Mouse (Mus musculus): ENCODE measurements around the gene Cryz. TPM values are rescaled to one million over a fixed set of nuclear protein-coding genes. Genes with fewer than 3 reads are reported as not detected.

The Cryz gene
- total RNA-seq (2021): 10 to 100 TPM; 10.7 to 11.4 TPM
- long read RNA-seq, experiment 1, transcript Cryz-208 (9 exons, 2,505 nt): major isoform, 8 of 12 reads
- long read RNA-seq, experiment 1, partial matches to known transcripts: 1 of 12 reads
- long read RNA-seq, experiment 1, other reads (novel, unspliced or antisense): 3 of 12 reads
- long read RNA-seq, experiment 2, transcript Cryz-208 (9 exons, 2,505 nt): major isoform, 7 of 10 reads
- long read RNA-seq, experiment 2, partial matches to known transcripts: 0 of 10 reads
- long read RNA-seq, experiment 2, other reads (novel, unspliced or antisense): 3 of 10 reads

DNA sequence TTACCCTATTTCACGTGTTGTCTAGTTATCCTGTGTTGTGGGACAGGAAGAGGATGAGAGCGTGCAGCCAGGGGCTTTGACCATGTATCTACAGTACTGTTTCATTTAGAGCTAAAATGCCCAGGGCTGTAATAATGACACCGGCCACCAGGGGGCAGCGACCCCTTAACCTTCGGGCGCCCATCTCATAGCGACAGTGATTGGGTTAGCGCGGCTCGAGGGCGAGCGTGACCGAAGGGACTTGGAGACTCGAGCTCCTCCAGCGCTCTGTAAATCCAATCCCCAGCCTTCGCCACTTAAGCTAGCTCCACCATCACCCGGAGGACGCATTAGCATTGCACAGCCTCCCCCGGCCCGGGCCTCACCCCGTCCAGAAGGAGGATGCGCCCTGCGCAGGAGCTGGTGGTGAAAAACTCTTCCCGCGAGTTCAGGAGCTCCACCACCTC, at the start of gene Cryz:
Cryz (plus strand) TSS at position 224 of the 446 bp plus-strand sequence.
- peak; percentile 92 for DNase-seq

GRCm38 (mm10) chr3:154547549-154548426, 48.7 kb upstream of the Cryz start:
- no peak for DNase-seq

DNA sequence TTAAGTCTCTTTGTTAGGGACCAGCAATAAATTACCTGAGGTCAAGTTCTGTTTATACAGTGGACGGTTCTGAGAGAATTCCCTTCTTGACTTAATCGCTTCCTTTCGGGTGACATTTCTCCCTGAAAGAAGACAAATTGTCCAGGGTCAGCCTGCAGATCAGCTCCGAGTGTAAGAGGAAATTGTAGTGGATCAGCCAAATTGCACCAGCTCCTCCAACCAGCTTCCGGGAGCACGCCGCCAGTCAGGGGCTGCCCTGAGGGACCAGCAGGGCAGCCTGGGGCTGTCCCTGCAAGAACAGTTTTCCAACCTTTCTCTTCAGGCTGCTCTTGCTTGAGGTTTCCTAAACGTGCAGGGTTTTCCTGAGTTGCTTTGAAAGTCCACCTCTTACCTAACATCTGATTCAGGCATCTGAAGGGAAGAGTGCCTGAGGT, 47.6 kb upstream of the Cryz start:
- no peak for DNase-seq

- DNase-seq: no peak
These were observed 46.0 kb upstream of the Cryz start for GRCm38 (mm10) chr3:154550326-154551034.

DNA sequence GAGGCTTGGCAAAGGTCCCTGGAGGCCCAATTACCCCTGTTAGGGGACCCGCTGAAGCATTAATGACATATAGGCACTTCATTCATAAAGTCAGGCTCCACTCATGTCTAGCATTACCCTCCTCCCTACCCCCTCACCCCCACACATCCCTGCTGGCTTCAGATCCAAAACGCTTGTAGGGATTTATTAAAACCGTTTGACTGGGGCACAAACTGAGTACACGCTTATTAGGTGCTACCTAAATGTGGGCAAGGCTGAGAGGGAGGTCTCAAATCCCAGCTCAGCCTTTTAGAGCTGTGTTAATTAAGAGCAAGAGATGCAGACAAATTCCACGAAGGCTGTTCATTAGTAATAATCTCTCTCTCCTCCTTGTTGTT, 45.5 kb upstream of the Cryz start:
- DNase-seq: no peak

DNA sequence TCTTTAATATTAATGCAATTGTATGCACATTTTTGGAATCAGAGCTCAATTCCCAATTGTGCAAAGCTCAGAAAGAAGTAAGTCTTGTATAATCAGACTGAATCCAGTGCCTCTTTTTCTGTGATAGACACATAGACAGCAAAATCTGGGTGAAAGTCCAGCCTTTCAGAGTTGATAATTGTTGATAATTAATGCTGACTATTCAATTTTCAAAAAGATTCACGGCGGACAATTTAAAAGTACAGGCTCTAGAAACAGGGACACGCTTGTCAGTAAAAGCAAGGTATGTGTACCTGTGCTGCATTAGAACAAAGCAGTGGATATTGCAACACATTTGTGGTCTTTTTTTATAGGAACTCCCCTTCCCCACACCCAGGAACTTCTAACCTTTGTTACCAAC, 34.3 kb upstream of the Cryz start:
- no peak for DNase-seq

DNA sequence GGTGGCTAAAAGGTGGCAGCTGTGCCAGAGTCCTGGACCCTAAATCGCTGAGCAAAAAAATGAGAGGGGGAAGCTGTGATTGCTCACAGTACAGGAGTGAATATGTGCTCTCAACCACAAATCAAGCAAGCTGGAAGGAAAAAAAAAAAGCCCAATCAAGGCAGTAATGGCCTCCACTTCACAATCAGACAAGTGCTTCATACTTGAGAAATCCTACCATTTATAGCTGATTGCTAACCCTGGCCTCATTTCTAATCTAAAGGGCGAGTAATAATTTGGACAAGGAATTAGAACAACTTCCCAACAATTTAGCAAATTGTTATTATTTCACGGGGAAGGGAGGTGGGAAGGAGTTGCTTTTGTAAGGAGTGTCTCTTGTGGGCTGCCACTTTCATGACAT, 31.1 kb upstream of the Cryz start:
- no peak for DNase-seq

GRCm38 (mm10) chr3:154570029-154570575, 26.4 kb upstream of the Cryz start:
- no peak for DNase-seq

- peak; percentile 43 for DNase-seq
These were observed 25.7 kb upstream of the Cryz start for GRCm38 (mm10) chr3:154570786-154571185.

DNA sequence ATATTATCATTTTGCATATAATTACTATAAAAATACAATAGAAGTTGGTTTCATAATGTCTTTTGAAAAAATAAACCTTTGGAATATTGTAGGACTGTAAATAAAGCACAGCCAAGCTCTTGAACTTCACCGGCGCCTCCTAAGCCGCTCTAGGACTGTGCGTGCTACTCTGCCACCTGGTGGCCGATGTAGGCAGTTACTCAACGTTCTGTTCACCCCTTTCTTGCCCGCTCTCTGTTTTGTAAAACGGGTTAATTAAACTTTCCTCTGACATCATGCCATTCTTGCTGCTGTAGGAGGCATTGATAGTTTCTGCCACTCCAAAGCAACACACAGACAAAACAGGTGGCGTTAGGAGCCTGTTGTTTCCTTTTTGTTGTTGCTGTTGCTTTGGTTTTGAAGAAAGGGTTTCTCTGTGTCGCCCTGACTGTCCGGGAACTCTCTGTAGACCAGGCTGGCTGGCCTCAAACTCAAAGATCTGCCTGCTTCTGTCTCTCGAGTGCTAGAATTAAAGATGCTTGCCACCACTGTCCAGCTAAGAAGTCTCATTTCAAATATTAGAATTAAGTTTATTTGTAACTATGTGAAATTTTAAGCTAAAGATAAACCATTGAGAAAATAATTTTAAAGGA, 24.1 kb upstream of the Cryz start:
- DNase-seq: peak; percentile 79

- no peak for DNase-seq
These were observed 22.8 kb upstream of the Cryz start for GRCm38 (mm10) chr3:154573666-154574065.

DNA sequence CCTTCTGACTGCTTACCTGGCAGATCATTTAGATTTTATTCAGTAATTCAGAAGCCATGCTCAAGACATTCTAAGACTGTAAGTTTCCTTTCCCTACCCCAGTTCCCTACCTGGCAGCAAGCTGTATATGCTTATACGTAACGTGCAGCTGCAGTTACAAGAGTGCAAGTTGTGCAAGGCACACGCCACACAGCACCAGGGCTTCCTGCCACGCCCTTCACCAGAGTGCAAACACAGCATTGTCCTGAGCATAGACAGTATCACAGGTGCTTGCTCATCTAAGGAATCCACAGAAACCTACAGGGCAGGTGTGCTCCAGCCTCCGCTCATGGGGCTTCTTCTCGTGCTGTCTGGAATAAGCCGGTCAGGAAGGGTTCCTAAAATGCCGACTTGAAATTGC, 18.6 kb upstream of the Cryz start:
- DNase-seq: no peak

GRCm38 (mm10) chr3:154584351-154584750, 12.2 kb upstream of the Cryz start:
- DNase-seq: no peak

DNA sequence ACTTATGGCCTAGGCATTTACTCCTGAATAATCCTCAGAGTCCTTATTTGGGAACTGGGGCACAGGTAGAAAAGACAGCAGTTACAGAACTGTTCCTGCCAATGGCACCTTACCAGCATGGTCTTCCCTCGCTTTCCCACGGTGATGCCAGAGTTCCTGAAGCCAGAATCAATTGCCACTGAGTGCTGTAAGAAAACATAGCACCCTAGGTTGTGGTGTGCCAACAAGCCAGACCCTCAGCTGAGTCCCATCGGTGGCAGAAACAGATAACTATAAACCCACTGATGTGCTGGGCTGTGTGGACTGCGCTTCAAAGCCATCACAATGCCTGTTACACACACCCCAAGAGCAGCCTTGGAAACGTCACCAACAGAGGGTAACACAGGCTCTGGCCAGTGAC, 5.5 kb upstream of the Cryz start:
- no peak for DNase-seq

DNA sequence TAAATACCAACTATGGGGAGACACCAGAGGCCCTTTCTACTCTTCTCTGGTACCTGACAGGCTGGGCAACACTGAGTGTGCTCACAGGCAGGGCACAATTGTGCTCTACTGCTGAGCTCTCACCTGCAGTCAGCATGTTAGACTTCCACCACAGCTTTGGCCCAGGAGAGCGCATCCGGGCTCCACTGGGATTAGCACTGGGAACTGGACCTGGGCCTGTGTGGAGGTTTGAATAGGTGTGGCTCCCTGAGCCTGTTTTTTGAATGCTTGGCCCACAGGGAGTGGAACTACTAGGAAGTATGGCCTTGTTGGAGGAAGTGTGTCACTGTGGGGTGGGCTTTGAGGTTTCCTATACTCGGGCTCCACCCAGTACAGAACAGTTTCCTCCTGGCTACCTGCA, 4.9 kb upstream of the Cryz start:
- no peak for DNase-seq

GRCm38 (mm10) chr3:154593596-154593995, 2.9 kb upstream of the Cryz start:
- DNase-seq: no peak

- DNase-seq: no peak
These were observed 2.4 kb upstream of the Cryz start for GRCm38 (mm10) chr3:154594156-154594555.

GRCm38 (mm10) chr3:154596934-154597554, 533 bp downstream of the Cryz start, which contains the start of gene Tyw3:
Gene Tyw3, minus strand, starts transcription at chr3:154597104.
- peak; percentile 98 for DNase-seq

- DNase-seq: no peak
These were observed 1.1 kb downstream of the Cryz start for GRCm38 (mm10) chr3:154597561-154597960.

- no peak for DNase-seq
These were observed 5.6 kb downstream of the Cryz start for GRCm38 (mm10) chr3:154602141-154602540.

DNA sequence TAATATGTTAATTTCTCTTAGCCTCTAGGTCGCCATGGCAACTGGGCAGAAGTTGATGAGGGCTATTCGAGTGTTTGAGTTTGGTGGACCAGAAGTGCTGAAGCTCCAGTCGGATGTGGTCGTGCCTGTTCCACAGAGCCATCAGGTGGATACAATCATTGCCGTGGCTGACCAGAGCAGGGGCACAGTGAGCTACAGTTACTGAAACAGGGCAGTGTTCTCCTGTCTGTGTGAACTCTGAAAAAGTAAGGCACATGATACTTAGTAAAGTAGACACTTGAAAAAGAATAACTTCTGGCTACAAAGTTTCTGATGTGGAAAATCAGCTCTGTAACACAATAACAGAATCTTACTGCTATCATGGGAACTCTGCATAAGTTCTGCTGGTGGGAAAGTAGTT, 8.4 kb downstream of the Cryz start:
- DNase-seq: no peak

GRCm38 (mm10) chr3:154607896-154608295, 11.4 kb downstream of the Cryz start:
- DNase-seq: no peak

Measured in gastrocnemius, postnatal 10 days (tissue).